Mouse (Mus musculus) olfactory bulb, adult 2 months (tissue): Measurements from ENCODE around the gene Sptlc2.

Experiments used
- CTCF ChIP-seq: fragments of 200-500 bp; IDR thresholded peaks from 2 replicates; pipeline ENCODE4 v1.5.1; 2012; ENCODE audit warnings: low read depth, mild to moderate bottlenecking, low read length, moderate library complexity; ENCODE audit not compliant: insufficient read depth
- POLR2A ChIP-seq: fragments of 200-500 bp; IDR thresholded peaks from 2 replicates; pipeline ENCODE4 v1.6.1; 2012; ENCODE audit warnings: mild to moderate bottlenecking, low read depth, low read length, moderate library complexity; ENCODE audit not compliant: insufficient read depth

- TF ChIP-seq CTCF, result no peak
- no peak for TF ChIP-seq POLR2A
These were observed 127.6 kb downstream of the Sptlc2 start for GRCm38 (mm10) chr12:87260562-87260961.
